Mouse (Mus musculus) mesoderm, embryonic 11.5 days (tissue): ENCODE data around the gene Cd300e.
"Not testable (repeated sequence)": the region's sequence is repeated elsewhere in the genome, so short reads cannot be mapped to it uniquely, and the experiment has no call there.

ENCODE experiments used
- DNase-seq: peaks from one replicate; pipeline ENCODE4 v3.0.0-alpha.2; 2012; ENCODE audit warnings: low read depth, low spot score

Cd300e gene

DNA sequence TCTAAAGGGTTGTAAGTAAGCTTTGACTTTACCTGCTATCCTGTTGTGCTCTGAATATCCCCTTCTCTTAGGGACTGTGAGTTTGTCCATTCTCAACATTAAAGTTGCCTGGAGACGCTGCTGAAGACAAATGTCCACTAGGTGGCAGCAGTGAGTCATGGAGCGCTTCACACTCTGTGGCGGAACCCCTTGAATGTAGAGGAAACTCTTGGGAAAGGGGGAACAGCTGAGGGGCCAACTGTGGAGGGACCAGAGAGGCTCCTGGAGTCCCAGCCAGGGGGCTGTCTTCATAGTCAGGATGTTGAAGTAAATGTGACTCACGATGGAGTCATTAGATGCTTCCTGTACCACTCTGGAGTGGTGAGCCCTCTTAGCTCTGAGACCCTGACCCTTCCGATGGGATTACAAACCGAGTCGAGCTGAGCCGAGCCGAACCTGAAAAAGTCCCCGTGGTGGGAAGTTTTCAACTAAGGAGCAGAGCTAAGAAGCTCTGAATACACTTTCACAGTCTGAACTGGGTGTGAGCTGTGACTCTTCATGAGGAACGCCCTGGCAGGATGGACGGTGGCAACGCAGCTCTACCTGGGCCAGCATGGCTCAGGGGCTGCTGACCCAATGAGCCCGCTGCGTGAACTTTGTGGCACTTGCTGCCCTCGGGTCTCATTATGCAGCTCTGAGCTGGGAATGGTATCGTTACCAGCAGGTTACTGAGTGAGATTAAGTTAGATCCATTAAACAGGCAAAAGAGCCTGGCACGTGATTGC is 21.6 kb upstream of the Cd300e start:
- peak; percentile 87 for DNase-seq

GRCm38 (mm10) chr11:115082196-115082595 is 20.2 kb upstream of the Cd300e start:
- DNase-seq: no peak

- no peak for DNase-seq
Measured at GRCm38 (mm10) chr11:115081373-115081772, 19.4 kb upstream of the Cd300e start.

GRCm38 (mm10) chr11:115080886-115081285 is 18.9 kb upstream of the Cd300e start:
- peak; percentile 75 for DNase-seq

- no peak for DNase-seq
Measured at GRCm38 (mm10) chr11:115078680-115079079, 16.7 kb upstream of the Cd300e start.

- no peak for DNase-seq
Measured at GRCm38 (mm10) chr11:115077436-115077835, 15.5 kb upstream of the Cd300e start.

DNA sequence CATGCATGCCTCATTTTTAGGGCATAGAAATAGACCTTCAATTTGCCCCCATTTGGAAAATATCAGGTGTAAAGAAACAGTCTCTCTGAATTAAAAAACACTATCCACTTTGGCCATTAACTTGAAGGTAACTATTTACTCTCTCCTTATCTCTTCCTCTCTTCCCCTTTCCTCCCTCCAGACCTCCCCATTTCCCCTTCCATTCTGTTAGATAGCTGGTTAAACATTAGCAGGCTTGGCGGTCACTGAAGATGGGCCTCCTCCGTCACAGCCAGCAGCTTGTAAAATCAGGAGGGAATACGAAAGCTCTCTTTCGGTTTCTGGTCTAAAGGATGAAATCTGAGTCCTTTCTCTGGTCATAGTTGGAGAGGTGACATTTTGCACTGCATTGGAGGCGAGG is 13.9 kb upstream of the Cd300e start:
- DNase-seq: no peak

- no peak for DNase-seq
Measured at GRCm38 (mm10) chr11:115075407-115075806, 13.4 kb upstream of the Cd300e start.

DNA sequence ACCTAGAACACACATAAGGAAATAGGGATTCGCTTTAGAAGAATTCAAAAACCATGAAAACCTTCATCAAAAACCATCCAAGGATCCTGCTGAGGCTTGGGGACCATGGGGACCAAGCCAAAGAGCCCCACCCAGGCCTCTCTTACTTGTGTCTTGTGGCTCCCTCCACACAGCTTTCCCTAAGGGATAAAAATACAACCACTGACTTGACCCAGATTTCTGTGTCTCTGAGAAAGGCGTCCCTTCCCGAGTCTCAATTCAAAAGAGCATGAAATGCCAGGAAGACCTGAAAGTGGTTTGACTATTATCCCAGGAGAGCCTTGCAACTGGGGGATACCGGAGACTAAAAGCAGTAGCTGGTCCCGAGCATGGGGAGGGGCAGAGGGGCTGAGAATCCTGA is 11.0 kb upstream of the Cd300e start:
- no peak for DNase-seq

DNA sequence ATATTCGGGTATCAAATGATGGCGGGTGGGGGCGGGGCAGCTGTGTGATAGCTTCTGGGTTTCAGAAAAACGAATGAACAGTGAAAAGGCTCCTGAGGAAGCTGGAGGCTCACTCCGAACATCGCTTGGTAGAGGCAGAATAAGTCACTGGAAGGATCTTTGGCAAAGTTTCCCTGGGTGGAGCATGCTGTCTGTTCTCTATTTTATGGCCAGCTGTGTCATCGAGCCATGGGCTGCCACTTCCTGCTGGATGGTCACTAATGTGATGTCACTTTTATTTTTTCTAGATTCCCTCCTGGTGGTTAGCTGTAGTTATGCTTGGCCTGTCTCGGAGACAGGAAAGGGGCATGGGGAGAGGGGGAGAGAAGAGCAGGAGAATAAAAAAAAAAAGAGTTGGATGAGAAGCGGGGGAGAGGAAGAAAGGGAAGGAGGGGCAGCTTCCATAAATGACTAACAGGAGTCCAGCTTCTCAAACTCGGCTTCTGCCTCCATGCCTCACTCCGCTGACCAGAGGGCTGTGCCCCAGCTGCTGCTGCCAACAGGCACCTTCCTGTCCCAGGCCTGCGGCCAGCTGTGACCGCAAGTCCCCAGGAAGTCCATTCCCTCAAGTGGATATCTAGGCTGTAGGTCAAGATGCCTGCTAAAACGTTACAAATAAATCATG is 9.8 kb upstream of the Cd300e start:
- DNase-seq: peak; percentile 74

- peak; percentile 65 for DNase-seq
Measured at GRCm38 (mm10) chr11:115071015-115071551, 9.1 kb upstream of the Cd300e start.

DNA sequence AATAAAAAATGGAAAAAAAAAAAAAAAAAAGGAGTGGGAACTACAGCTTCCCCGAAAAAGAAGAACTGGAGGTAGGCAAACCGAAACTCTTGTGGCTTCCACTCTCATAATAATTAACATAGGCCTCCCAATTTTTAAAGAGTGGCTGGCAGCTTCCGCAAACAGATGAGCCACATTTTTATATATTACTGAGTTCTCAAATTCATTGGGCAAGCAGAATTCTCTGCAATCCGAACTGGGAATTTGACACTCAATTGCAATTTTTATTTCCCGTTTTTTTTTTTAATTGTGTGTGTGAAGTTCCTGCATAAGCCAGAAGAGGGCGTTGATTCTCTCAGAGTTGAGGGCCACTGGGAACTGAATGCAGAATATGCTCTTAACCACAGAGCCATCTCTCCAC is 4.8 kb upstream of the Cd300e start:
- DNase-seq: no peak

DNA sequence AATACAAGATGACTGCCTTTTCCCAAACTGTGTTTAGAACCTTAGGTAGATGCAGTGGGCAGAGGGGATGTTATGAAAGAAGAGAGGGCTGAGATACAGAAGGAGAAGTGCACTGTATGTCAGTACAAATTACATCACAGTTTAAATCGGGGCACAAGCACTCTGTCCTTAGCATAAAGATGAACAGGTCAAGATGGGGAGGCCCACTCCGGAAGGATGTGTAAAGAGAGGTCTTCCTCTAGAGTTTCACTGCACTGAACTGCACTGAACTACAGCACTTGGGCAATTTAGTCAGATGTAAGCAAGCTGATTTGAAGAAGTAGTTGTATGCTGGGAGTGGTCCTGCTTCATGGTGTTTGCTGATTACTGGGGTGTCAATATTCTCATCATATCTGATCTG is 2.2 kb downstream of the Cd300e start:
- DNase-seq: no peak

DNA sequence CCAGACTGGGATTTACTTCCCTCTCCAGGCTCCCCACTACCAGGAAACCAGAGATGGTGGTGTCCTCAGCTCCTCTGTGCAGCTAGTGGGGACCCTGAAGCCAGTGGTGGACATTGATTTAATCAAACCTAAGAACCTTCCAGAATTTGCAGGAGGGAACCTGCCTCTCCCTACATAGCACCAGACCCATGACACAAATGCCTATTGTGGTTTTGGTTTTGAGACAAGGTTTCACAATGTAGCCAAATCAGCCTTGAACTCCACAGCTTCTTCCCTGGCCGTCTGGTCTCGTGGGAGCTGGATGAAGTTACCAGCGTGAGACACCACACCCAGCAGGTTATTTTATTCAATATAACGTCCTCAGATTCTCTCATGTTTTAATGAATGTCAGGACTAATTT is 3.3 kb downstream of the Cd300e start:
- DNase-seq: no peak

- DNase-seq: no peak
Measured at GRCm38 (mm10) chr11:115054537-115054936, 7.4 kb downstream of the Cd300e start.

DNA sequence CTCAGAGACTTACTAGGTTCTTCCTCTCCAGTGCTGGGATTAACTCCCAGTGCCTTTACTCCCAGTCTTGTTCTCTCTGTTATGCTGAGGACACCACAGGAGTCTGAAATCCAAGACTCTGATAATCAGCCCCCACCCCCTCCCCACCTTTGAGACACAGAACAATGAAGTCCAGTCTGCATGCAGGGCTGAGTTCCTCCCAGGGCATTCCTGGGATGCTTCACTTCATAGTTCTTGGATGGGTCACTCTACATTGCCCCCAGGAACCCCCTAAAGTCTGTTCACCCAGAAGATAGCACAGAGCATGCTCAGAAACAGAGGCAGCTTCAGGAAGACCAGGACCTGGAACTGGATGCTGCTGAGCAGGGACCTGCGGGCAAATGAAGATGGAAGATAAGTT is 9.0 kb downstream of the Cd300e start:
- no peak for DNase-seq

- DNase-seq: peak; percentile 82
Measured at GRCm38 (mm10) chr11:115052206-115052605, 9.8 kb downstream of the Cd300e start.

- DNase-seq: no peak
Measured at GRCm38 (mm10) chr11:115049282-115049895, 12.6 kb downstream of the Cd300e start.

- DNase-seq: no peak
Measured at GRCm38 (mm10) chr11:115048259-115048658, 13.7 kb downstream of the Cd300e start, which contains the start of gene Cd300ld3. Cd300ld3 (minus strand) TSS chr11:115048409.

GRCm38 (mm10) chr11:115037669-115038068 is 24.3 kb downstream of the Cd300e start, which contains the start of gene Cd300ld5:
Cd300ld5 (minus strand) TSS chr11:115037769.
- not testable (repeated sequence) for DNase-seq

DNA sequence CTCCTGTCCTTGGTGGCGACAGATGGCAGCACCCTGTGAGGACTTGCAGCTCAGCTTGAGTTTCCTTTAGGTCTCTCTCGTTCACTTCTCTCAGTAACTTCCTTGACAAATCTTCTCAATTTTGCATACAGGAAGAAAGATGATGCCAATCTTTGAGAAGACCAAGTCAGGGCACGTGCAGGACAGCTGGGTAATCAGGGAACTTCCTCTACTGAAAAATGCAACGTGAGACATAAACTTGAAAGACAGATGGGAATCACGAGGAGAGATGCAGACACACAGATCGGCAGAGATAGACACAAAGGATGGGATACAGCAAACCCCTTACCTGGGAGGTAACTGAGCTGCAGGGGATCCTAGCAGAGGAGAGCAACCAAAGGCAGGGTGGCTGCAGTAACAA is 35.1 kb downstream of the Cd300e start, which contains the start of gene Cd300ld4:
Gene Cd300ld4 (minus strand): TSS at position 101 of the 400 bp plus-strand sequence.
- not testable (repeated sequence) for DNase-seq

DNA sequence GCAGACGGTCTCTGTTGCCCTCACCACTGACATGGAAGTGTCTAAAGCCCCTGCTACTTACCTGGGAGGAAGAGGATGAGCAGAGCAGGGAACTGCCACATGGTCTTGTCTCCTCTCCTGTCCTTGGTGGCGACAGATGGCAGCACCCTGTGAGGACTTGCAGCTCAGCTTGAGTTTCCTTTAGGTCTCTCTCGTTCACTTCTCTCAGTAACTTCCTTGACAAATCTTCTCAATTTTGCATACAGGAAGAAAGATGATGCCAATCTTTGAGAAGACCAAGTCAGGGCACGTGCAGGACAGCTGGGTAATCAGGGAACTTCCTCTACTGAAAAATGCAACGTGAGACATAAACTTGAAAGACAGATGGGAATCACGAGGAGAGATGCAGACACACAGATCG is 45.9 kb downstream of the Cd300e start, which contains the start of gene Cd300ld2:
Gene Cd300ld2 (minus strand): TSS at position 101 of the 400 bp plus-strand sequence.
- DNase-seq: not testable (repeated sequence)
